Mouse (Mus musculus) embryonic facial prominence, embryonic 10.5 days (tissue): Measurements from ENCODE around the gene Tubd1. TPM values are rescaled to one million over a fixed set of nuclear protein-coding genes. Genes with fewer than 3 reads are reported as not detected.

ENCODE experiments used
- DNase-seq: peaks from one replicate; pipeline ENCODE4 v3.0.0-alpha.2; 2017; ENCODE audit warnings: low spot score
- H3K27ac ChIP-seq: fragments of 300-500 bp; sonication (generic); replicated peaks from 2 replicates; pipeline ENCODE4 v1.5.1; 2016; ENCODE audit warnings: mild to moderate bottlenecking
- H3K27me3 ChIP-seq: fragments of 300-500 bp; sonication (generic); replicated peaks from 2 replicates; pipeline ENCODE4 v1.6.1; 2016; ENCODE audit warnings: low read depth, mild to moderate bottlenecking; ENCODE audit not compliant: poor library complexity, severe bottlenecking
- H3K36me3 ChIP-seq: fragments of 300-500 bp; sonication (generic); replicated peaks from 2 replicates; pipeline ENCODE4 v1.6.1; 2016; ENCODE audit warnings: mild to moderate bottlenecking, moderate library complexity
- H3K4me1 ChIP-seq: fragments of 300-500 bp; sonication (generic); 2 replicates; pipeline ENCODE4 v1.6.1; 2016
- H3K4me3 ChIP-seq: fragments of 300-500 bp; sonication (generic); 2 replicates; pipeline ENCODE4 v1.5.1; 2016; ENCODE audit warnings: mild to moderate bottlenecking, moderate library complexity
- H3K9me3 ChIP-seq: fragments of 300-500 bp; sonication (generic); 2 replicates; pipeline ENCODE4 v1.6.1; 2016; ENCODE audit warnings: mild to moderate bottlenecking
- WGBS: fragments of 180-500 bp; shearing (Covaris S2); methylation state at CpG from one replicate; pipeline ENCODE4 v1.1.7; 2016; 5-methylcytosine and 5-hydroxymethylcytosine counted together
- polyA plus RNA-seq: library from polyadenylated mRNA; unstranded; fragments of >200 nt; fragmentation: Nextera tagmentation; extraction: Ambion mirVana; gene quantifications from 2 replicates; pipeline ENCODE4 v1.2.1, GENCODE M21; 2016

The Tubd1 gene
- polyA plus RNA-seq, 1 experiment from 2014 or later, result 13.2 TPM

DNA sequence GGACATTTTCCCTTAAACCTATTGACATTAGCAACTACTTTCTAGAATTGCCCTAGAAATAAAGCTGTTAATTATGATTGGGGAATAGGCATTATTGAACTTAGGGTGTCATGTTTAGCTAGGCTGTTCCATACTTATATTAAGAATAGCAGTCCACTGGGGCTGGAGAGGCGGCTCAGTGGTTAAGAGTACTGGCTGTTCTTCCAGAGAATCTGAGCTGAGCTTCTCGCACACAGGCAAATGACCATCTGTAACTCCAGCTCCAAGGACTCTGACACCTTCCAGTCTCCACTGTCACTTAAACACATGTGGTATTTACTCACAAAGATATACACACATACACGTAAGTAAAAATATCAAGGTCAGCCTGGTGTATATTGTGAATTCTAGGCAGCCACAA is 52.2 kb downstream of the Tubd1 start:
- Histone ChIP-seq H3K27ac (no peak overlapping the region), H3K36me3 (peaks cover 14% of the 10 kb centered on the region; the same call in 1 of the 2 replicates)
- WGBS, result 93% methylated on average over 3 of the region's 3 CpGs

GRCm38 (mm10) chr11:86598154-86598553 is 53.4 kb downstream of the Tubd1 start:
- Histone ChIP-seq H3K9me3 (no peaks in the 10 kb centered on the region), H3K27ac (no peak overlapping the region), H3K4me3 (no peak overlapping the region), H3K27me3 (no peaks in the 10 kb centered on the region), H3K4me1 (peaks cover 2% of the 10 kb centered on the region), H3K36me3 (peaks cover 14% of the 10 kb centered on the region; the same call in 1 of the 2 replicates)
- no peak for DNase-seq
- 92% methylated on average over 5 of the region's 5 CpGs for WGBS

More for the DNA sequence above, 52.2 kb downstream of the Tubd1 start:
- no peak for DNase-seq
- Histone ChIP-seq H3K4me3 (no peak overlapping the region), H3K27me3 (no peaks in the 10 kb centered on the region), H3K9me3 (no peaks in the 10 kb centered on the region), H3K4me1 (peaks cover 5% of the 10 kb centered on the region)

DNA sequence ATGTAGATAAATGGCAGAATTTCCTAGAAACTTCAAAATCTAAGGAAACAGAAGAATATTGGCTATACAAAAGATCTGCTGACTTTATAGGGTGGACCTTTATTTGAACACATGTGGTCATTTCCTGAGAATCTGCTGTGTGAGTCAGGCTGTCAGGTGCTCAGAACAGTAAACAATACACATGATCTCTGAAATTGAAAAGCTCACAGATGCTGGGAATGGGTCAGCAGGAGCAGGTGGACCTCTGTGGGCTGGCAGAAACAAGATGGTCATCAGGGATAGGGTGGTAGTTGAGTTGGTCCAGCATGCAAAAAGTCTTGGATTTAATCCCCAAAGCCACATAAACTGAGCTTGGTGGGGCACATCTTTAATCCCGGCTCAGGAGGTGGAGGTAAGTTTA is 53.8 kb downstream of the Tubd1 start:
- no peak overlapping the region for H3K4me3 ChIP-seq
- 81% methylated on average over 1 of the region's 1 CpGs for WGBS
- no peak overlapping the region for H3K27ac ChIP-seq
- H3K36me3 ChIP-seq, result peaks cover 14% of the 10 kb centered on the region; the same call in 1 of the 2 replicates
- no peaks in the 10 kb centered on the region for H3K4me1 ChIP-seq
- H3K27me3 ChIP-seq, result no peaks in the 10 kb centered on the region
- no peak for DNase-seq
- H3K9me3 ChIP-seq, result no peaks in the 10 kb centered on the region

DNA sequence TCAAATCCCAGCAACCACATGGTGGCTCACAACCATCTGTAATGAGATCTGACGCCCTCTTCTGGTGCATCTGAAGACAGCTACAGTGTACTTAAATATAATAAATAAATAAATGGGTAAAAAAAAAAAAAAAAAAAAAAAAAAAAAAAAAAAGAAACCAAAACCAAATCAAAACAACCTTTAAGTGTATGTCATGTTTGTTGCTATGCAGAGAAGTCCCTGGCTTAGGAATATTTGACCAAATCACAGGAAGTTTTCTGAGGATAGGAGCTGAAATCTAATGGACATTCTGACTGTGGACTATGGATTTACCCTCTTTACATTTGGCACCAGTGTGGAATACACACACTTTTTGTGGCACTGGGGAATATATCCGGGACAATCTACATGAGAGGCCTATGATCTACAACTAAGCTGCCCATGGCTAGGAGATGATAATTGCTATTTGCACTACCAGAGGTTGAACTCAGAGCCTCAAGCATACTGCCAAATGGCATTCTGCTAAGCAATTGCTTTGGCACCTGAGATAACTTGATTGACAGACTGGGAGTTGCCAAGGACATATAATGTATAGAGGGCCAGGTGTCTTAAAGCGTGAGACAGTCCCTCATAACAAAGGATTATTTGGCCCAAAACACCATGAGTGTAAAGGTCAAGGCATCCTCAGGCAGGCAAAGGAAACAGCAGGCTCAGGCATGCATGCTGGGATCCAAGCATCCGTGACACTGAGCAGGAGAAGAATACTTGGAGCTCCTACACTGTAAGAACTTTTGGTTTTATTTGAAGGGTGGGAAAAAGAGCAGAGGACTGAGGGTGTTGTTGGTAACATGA is 54.8 kb downstream of the Tubd1 start:
- no peak for DNase-seq
- Histone ChIP-seq H3K4me1 (no peaks in the 10 kb centered on the region), H3K36me3 (peaks cover 10% of the 10 kb centered on the region; the same call in 1 of the 2 replicates), H3K27me3 (no peaks in the 10 kb centered on the region), H3K9me3 (no peaks in the 10 kb centered on the region), H3K27ac (no peak overlapping the region), H3K4me3 (no peak overlapping the region)
- 72% methylated on average over 4 of the region's 4 CpGs for WGBS

DNA sequence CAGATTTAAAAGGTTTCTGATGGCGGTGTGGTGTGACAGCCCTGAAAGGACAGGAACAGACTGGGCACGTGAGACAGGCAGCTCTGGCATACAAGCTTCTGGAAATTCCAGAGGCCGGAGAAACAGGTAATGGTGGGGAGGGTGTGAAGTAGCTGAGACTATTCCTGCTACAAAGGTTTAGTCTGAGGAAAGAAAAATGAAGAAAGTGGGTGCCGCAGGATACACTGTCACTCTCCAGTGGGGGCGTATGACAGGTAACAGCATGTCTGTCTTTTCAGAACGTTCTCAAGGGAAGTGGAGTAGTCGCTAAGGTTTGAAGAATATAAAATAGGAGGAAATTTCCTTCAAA is 55.4 kb downstream of the Tubd1 start:
- WGBS, result 87% methylated on average over 7 of the region's 7 CpGs
- H3K27me3 ChIP-seq, result no peaks in the 10 kb centered on the region
- no peaks in the 10 kb centered on the region for H3K4me1 ChIP-seq
- no peak overlapping the region for H3K27ac ChIP-seq
- peaks cover 10% of the 10 kb centered on the region; the same call in 1 of the 2 replicates for H3K36me3 ChIP-seq
- no peaks in the 10 kb centered on the region for H3K9me3 ChIP-seq
- H3K4me3 ChIP-seq, result no peak overlapping the region
- DNase-seq, result no peak

GRCm38 (mm10) chr11:86602116-86602515 is 57.3 kb downstream of the Tubd1 start:
- Histone ChIP-seq H3K27me3 (no peaks in the 10 kb centered on the region), H3K9me3 (no peaks in the 10 kb centered on the region), H3K36me3 (peaks cover 24% of the 10 kb centered on the region), H3K27ac (no peak overlapping the region), H3K4me1 (no peaks in the 10 kb centered on the region), H3K4me3 (no peak overlapping the region)
- WGBS, result 63% methylated on average over 3 of the region's 3 CpGs
- DNase-seq, result no peak

- Histone ChIP-seq H3K27ac (no peak overlapping the region), H3K4me3 (no peak overlapping the region), H3K9me3 (no peaks in the 10 kb centered on the region), H3K4me1 (no peaks in the 10 kb centered on the region), H3K27me3 (no peaks in the 10 kb centered on the region), H3K36me3 (peaks cover 24% of the 10 kb centered on the region)
- no peak for DNase-seq
- WGBS, result 88% methylated on average over 1 of the region's 1 CpGs
These were observed 58.9 kb downstream of the Tubd1 start for GRCm38 (mm10) chr11:86603719-86604118.

GRCm38 (mm10) chr11:86604289-86604688 is 59.5 kb downstream of the Tubd1 start:
- 93% methylated on average over 3 of the region's 3 CpGs for WGBS
- H3K36me3 ChIP-seq, result peaks cover 24% of the 10 kb centered on the region
- no peaks in the 10 kb centered on the region for H3K27me3 ChIP-seq
- no peaks in the 10 kb centered on the region for H3K9me3 ChIP-seq
- no peak overlapping the region for H3K27ac ChIP-seq
- H3K4me3 ChIP-seq, result no peak overlapping the region
- DNase-seq, result no peak
- H3K4me1 ChIP-seq, result no peaks in the 10 kb centered on the region

DNA sequence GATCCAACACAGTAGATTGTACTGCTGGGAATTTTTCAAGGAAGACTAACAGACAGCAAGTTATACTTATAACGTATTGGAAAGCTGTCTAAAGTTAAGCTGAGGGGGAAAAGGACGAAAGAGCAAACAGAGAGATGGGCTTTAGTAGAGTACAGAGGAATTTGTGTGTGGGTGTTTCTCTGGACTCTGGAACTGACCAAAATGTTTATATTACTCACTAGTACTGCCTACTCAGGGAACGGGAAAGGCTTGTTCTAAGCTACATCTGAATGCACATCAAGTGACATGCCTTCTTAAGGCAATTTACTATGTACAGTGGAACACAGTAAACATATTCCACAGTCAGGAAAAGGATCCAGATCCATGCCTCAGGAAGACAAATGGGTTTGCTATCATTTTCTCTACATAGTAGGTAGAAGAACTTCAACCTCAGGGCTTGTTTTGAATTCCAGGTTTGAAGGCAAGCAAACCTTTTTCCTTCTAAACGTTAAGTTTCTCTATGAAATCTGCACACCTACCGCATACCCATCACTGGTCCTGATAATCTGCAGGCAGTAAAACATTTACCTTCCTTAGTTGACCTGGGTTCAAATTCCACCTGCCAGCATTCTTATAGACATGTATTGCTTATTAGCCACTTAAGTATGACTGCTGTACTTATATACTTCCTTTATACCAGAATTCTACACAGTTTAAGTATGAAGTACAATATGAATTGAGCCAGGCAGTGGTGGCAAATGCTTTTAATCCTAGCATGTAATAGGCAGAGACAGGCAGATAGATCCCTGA is 60.1 kb downstream of the Tubd1 start:
- H3K27ac ChIP-seq, result no peak overlapping the region
- peaks cover 20% of the 10 kb centered on the region for H3K36me3 ChIP-seq
- no peaks in the 10 kb centered on the region for H3K4me1 ChIP-seq
- H3K4me3 ChIP-seq, result no peak overlapping the region
- no peaks in the 10 kb centered on the region for H3K9me3 ChIP-seq
- H3K27me3 ChIP-seq, result no peaks in the 10 kb centered on the region
- 91% methylated on average over 5 of the region's 5 CpGs for WGBS
- no peak for DNase-seq

DNA sequence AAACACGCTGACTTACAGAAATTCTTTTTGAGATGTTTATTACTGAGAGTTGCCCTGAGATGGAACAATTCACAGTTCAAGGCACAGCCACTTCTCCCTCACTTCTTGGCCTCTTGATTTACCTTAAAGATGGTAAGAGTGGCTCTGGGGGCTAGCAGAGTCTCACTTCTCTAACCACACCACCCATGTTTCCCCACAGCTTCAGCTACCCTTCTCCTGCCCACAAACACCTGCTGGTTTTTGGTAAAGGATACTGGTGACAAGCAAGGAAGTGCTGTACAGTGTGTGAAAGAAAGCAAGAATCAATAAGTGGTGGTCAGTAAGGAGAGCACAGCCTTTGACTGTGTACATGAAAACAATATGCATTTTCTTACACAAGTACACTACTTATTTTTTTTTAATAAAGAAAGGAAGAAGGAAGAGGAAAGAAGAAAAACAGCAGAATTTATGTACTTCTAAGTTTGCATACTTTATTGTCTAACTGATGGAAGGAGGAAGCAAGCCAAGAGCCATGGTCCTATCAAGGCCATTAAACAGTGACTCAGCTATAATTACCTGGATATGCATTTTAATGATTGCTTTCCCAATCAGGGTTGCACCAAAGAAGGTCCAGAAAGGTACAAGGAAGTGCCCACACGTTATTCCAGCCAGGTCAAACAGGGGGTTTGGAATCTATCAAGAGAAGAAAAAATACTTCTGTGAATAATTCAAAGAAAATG is 62.0 kb downstream of the Tubd1 start:
- Histone ChIP-seq H3K27me3 (no peaks in the 10 kb centered on the region), H3K4me1 (no peaks in the 10 kb centered on the region), H3K4me3 (no peak overlapping the region), H3K9me3 (no peaks in the 10 kb centered on the region), H3K36me3 (peaks cover 22% of the 10 kb centered on the region), H3K27ac (no peak overlapping the region)
- WGBS, result 91% methylated on average over 2 of the region's 2 CpGs
- no peak for DNase-seq

- Histone ChIP-seq H3K36me3 (peaks cover 22% of the 10 kb centered on the region), H3K4me3 (no peak overlapping the region), H3K27ac (no peak overlapping the region), H3K4me1 (no peaks in the 10 kb centered on the region), H3K9me3 (no peaks in the 10 kb centered on the region), H3K27me3 (no peaks in the 10 kb centered on the region)
- WGBS, result 84% methylated on average over 2 of the region's 2 CpGs
- DNase-seq, result no peak
These were observed 63.1 kb downstream of the Tubd1 start for GRCm38 (mm10) chr11:86607808-86608350.

GRCm38 (mm10) chr11:86610239-86610638 is 65.4 kb downstream of the Tubd1 start:
- H3K36me3 ChIP-seq, result peaks cover 22% of the 10 kb centered on the region
- WGBS, result 91% methylated on average over 3 of the region's 3 CpGs

More at GRCm38 (mm10) chr11:86610239-86610638, 65.4 kb downstream of the Tubd1 start:
- H3K27me3 ChIP-seq, result no peaks in the 10 kb centered on the region
- H3K4me3 ChIP-seq, result no peak overlapping the region
- no peaks in the 10 kb centered on the region for H3K9me3 ChIP-seq
- no peak overlapping the region for H3K27ac ChIP-seq
- DNase-seq, result no peak
- no peaks in the 10 kb centered on the region for H3K4me1 ChIP-seq
